Mouse (Mus musculus): Measurements from ENCODE around the gene Serpina10. TPM values are rescaled to one million over a fixed set of nuclear protein-coding genes. Genes with fewer than 3 reads are reported as not detected.

Gene Serpina10
- not detected for polyA plus RNA-seq (2015; fragmentation: Illumina TruSeq; extraction: RNeasy Lipid Tissue Mini Kit (QIAGEN cat#74804); ENCODE audit: low read depth, low replicate concordance)

GRCm38 (mm10) chr12:103631203-103631612 lies at the start of gene Serpina10:
Serpina10 (minus strand) TSS chr12:103631444.

GRCm38 (mm10) chr12:103676039-103676438 lies 44.8 kb upstream of the Serpina10 start, which contains the start of gene Serpina16:
Serpina16 (minus strand) TSS chr12:103676139.

GRCm38 (mm10) chr12:103656848-103657626 lies 25.8 kb upstream of the Serpina10 start, which contains the start of gene Serpina6:
Serpina6 (minus strand) TSS chr12:103657212.

Other genes with a start within 250 kb of the Serpina10 start
- 37.9 TPM for gene Otub2, start 242.8 kb downstream of the Serpina10 start, polyA plus RNA-seq (2015; fragmentation: Illumina TruSeq; extraction: RNeasy Lipid Tissue Mini Kit (QIAGEN cat#74804); ENCODE audit: low read depth, low replicate concordance)
- 0.98 TPM for gene 9330161L09Rik, start 223.6 kb downstream of the Serpina10 start, polyA plus RNA-seq (2015; fragmentation: Illumina TruSeq; extraction: RNeasy Lipid Tissue Mini Kit (QIAGEN cat#74804); ENCODE audit: low read depth, low replicate concordance)
- 147 TPM for gene Ddx24, start 205.6 kb downstream of the Serpina10 start, polyA plus RNA-seq (2015; fragmentation: Illumina TruSeq; extraction: RNeasy Lipid Tissue Mini Kit (QIAGEN cat#74804); ENCODE audit: low read depth, low replicate concordance)
- gene Ifi27, start 197.2 kb downstream of the Serpina10 start, polyA plus RNA-seq (2015; fragmentation: Illumina TruSeq; extraction: RNeasy Lipid Tissue Mini Kit (QIAGEN cat#74804); ENCODE audit: low read depth, low replicate concordance), result 71.0 TPM
- 4.8 TPM for gene Ifi27l2a, start 187.8 kb downstream of the Serpina10 start, polyA plus RNA-seq (2015; fragmentation: Illumina TruSeq; extraction: RNeasy Lipid Tissue Mini Kit (QIAGEN cat#74804); ENCODE audit: low read depth, low replicate concordance)
- not detected for gene Ifi27l2b, start 174.2 kb downstream of the Serpina10 start, polyA plus RNA-seq (2015; fragmentation: Illumina TruSeq; extraction: RNeasy Lipid Tissue Mini Kit (QIAGEN cat#74804); ENCODE audit: low read depth, low replicate concordance)
- 26.3 TPM for gene Ppp4r4, start 99.2 kb downstream of the Serpina10 start, polyA plus RNA-seq (2015; fragmentation: Illumina TruSeq; extraction: RNeasy Lipid Tissue Mini Kit (QIAGEN cat#74804); ENCODE audit: low read depth, low replicate concordance)
- not detected for gene Serpina6, start 25.8 kb upstream of the Serpina10 start, polyA plus RNA-seq (2015; fragmentation: Illumina TruSeq; extraction: RNeasy Lipid Tissue Mini Kit (QIAGEN cat#74804); ENCODE audit: low read depth, low replicate concordance)
- not detected for gene Serpina16, start 44.7 kb upstream of the Serpina10 start, polyA plus RNA-seq (2015; fragmentation: Illumina TruSeq; extraction: RNeasy Lipid Tissue Mini Kit (QIAGEN cat#74804); ENCODE audit: low read depth, low replicate concordance)
- not detected for gene Serpina1f, start 64.1 kb upstream of the Serpina10 start, polyA plus RNA-seq (2015; fragmentation: Illumina TruSeq; extraction: RNeasy Lipid Tissue Mini Kit (QIAGEN cat#74804); ENCODE audit: low read depth, low replicate concordance)
- gene Serpina1d, start 142.1 kb upstream of the Serpina10 start, polyA plus RNA-seq (2015; fragmentation: Illumina TruSeq; extraction: RNeasy Lipid Tissue Mini Kit (QIAGEN cat#74804); ENCODE audit: low read depth, low replicate concordance), result 0.71 TPM
- 1.8 TPM for gene Serpina1b, start 198.9 kb upstream of the Serpina10 start, polyA plus RNA-seq (2015; fragmentation: Illumina TruSeq; extraction: RNeasy Lipid Tissue Mini Kit (QIAGEN cat#74804); ENCODE audit: low read depth, low replicate concordance)
- gene Serpina1a, start 232.1 kb upstream of the Serpina10 start, polyA plus RNA-seq (2015; fragmentation: Illumina TruSeq; extraction: RNeasy Lipid Tissue Mini Kit (QIAGEN cat#74804); ENCODE audit: low read depth, low replicate concordance), result 1.1 TPM

Data from brain, adult 10 weeks (tissue).